Mouse (Mus musculus) right cerebral cortex, postnatal 4 days (tissue): ENCODE results near the gene Fcrla.

Experiments
- DNase-seq: peaks from one replicate; pipeline ENCODE4 v3.0.0-alpha.2; 2022

Fcrla gene

GRCm38 (mm10) chr1:170884390-170884789 lies 43.0 kb downstream of the Fcrla start:
- no peak for DNase-seq

- no peak for DNase-seq
Observed at GRCm38 (mm10) chr1:170882915-170883485, 44.4 kb downstream of the Fcrla start.

GRCm38 (mm10) chr1:170876906-170877305 lies 50.5 kb downstream of the Fcrla start:
- no peak for DNase-seq

GRCm38 (mm10) chr1:170875676-170876075 lies 51.7 kb downstream of the Fcrla start:
- DNase-seq, result no peak

- no peak for DNase-seq
Observed at GRCm38 (mm10) chr1:170871961-170872360, 55.4 kb downstream of the Fcrla start.

- DNase-seq, result no peak
Observed at GRCm38 (mm10) chr1:170871402-170871801, 56.0 kb downstream of the Fcrla start.

GRCm38 (mm10) chr1:170868905-170869283 lies 58.5 kb downstream of the Fcrla start:
- DNase-seq, result no peak

- peak; percentile 52 for DNase-seq
Observed at GRCm38 (mm10) chr1:170868107-170868904, 59.1 kb downstream of the Fcrla start.

- DNase-seq, result peak; percentile 92
Observed at GRCm38 (mm10) chr1:170867691-170868105, 59.7 kb downstream of the Fcrla start, which contains the start of gene Atf6. TSS of gene Atf6 (minus strand) at chr1:170867771.
